13 mouse cellular contexts compared by ENCODE assay signal in genomic region chr4:65896092-65897027, GRCm38 (mm10).
DNase-seq lines count a peak whose midpoint lies in the region.
"Had no signal": no experiment of that assay in that cellular context is flagged by ENCODE, and none has a peak within 500 bp of the region (broad histone marks: within the 10 kb centered on the region; RNA-seq: fewer than 3 reads in every experiment).

No protein-coding gene starts in this region.

- no peaks in the 10 kb centered on the region for H3K27me3 ChIP-seq in midbrain, embryonic 10.5 days (ENCODE audit: low read depth, poor library complexity, severe bottlenecking)
- H3K27me3 ChIP-seq: kidney, embryonic 15.5 days; lung, embryonic 15.5 days had no signal

- H3K9me3 ChIP-seq in midbrain, embryonic 10.5 days (replicated peaks): no peaks in the 10 kb centered on the region
- H3K9me3 ChIP-seq: kidney, embryonic 15.5 days; lung, embryonic 15.5 days had no signal

- no peak overlapping the region for H3K4me3 ChIP-seq in midbrain, embryonic 10.5 days
- H3K4me3 ChIP-seq: kidney, embryonic 15.5 days; lung, embryonic 15.5 days had no signal

- H3K36me3 ChIP-seq in midbrain, embryonic 10.5 days: no peaks in the 10 kb centered on the region
- H3K36me3 ChIP-seq: kidney, embryonic 15.5 days; lung, embryonic 15.5 days had no signal

- DNase-seq in right cerebral cortex, postnatal 10 days (ENCODE audit: low spot score in 2 of 2): peak; percentile 39 to 41
- no peak for DNase-seq in right cerebral cortex, adult 18-20 months
- peak; percentile 61 for DNase-seq in forelimb bud, embryonic 11.5 days (ENCODE audit: low read depth, low spot score)
- DNase-seq in midbrain, embryonic 10.5 days (ENCODE audit: low spot score): peak; percentile 36
- DNase-seq in retina, postnatal 1 day: peak; percentile 47
- no peak for DNase-seq in cerebellum, postnatal 25 days
- no peak for DNase-seq in layer of hippocampus, adult 9-10 months (ENCODE audit: low spot score)
- DNase-seq in thymus, adult 18-20 months: no peak
- DNase-seq: cerebellum, adult 11 months; heart, adult 18-20 months; thymus, postnatal 14 days had no signal

- 66% methylated on average over 5 of the region's 5 CpGs for WGBS in midbrain, embryonic 10.5 days

- H3K4me1 ChIP-seq in midbrain, embryonic 10.5 days: peaks cover 12% of the 10 kb centered on the region
- H3K4me1 ChIP-seq: kidney, embryonic 15.5 days; lung, embryonic 15.5 days had no signal

- H3K27ac ChIP-seq in midbrain, embryonic 10.5 days (replicated peaks): 0 out of 2 replicates have a peak overlapping the region, but pooled peaks have one; percentile 0
- H3K27ac ChIP-seq: kidney, embryonic 15.5 days; lung, embryonic 15.5 days had no signal

Comparison
In these comparisons a context has a peak if more than half of its experiments do, and no peak if none do; other contexts are left out.
1. DNase-seq: peak in right cerebral cortex, postnatal 10 days (2 of 2), forelimb bud, embryonic 11.5 days (single experiment), midbrain, embryonic 10.5 days (single experiment) and retina, postnatal 1 day (single experiment); none in right cerebral cortex, adult 18-20 months (single experiment), cerebellum, postnatal 25 days (0 of 2), layer of hippocampus, adult 9-10 months (single experiment) and thymus, adult 18-20 months (0 of 2).